Mouse (Mus musculus): ENCODE results near the gene Cyp27b1.
"Not testable (repeated sequence)": the region's sequence is repeated elsewhere in the genome, so short reads cannot be mapped to it uniquely, and the experiment has no call there.

Gene Cyp27b1

DNA sequence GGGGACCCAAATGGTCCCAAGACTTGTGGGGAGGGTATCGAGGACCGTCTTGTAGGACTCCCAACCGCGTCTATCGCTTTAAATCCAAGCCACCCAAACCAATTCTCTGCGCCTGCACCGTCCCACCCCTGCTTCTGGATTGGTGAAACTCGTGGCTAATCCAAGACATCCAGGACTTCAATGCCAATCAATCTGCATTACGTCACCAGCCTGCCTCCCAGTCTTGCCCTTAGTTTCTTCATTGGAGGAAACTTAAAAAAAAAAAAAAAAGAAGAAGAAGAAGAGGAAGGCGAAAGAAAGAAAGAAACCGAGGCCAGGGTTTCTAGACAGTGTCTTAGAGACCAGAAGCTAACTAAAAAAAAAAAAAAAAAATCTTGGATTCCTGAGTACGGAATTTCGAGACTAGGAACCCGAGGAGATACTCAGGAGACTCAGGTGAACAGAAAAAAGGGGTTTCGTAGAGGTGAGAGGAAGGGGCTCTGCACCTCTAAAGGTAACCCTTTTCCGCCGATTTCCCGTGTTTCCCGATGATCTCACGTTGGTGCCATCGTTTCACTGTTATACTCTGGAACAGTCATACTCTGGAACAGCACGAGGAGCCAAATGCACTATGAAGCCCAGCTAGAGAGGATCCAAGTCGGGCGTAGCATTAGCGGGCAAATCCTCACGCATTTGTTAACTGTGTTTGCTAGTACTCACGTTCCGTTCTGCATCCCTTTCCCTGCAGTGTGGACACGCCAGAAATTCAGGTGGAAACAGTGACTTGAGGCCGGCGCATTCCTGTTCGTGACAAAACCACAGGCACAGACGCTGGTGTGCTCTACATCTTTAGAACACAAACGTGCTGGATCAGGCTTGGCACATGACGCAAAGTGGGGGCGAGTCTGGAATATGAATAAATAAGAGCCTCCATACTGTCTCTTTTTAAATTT, 22.4 kb downstream of the Cyp27b1 start, which contains the start of gene Tspan31:
Tspan31 (minus strand) TSS at position 75 of the 932 bp plus-strand sequence.
- no peak for TF ChIP-seq NANOG (IDR thresholded peaks at IDR 0.05; ENCODE audit: borderline replicate concordance, low read length)
- TF ChIP-seq POU5F1 (IDR thresholded peaks at IDR 0.05; ENCODE audit: borderline replicate concordance, low read length), result no peak
- TF ChIP-seq CTCF (conservative IDR thresholded peaks at IDR 0.05; ENCODE audit: low read length), result no peak
- peaks cover 8% of the 10 kb centered on the region for H3K27me3 ChIP-seq (ENCODE audit: insufficient read depth, low read length)

DNA sequence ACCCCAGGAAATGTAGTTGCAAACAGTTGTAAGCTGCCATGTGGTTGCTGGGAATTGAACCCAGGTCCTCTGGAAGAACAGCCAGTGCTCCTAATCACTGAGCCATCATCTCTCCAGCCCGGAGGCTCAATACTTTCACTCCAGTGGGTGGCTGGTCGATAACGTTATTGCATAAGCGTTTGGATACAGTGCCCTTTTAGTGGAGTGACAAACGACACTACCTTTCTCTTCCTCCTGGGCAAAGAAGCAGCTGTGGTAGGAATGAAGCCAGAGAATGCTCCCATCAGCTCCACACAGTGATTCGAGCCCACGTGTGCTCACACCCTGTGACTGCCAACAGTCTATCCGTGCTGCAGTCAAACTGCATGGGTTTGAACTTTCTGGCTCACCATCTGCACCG, 23.2 kb downstream of the Cyp27b1 start:
- Histone ChIP-seq H3K4me1 (replicated peaks; ENCODE audit: low read depth, low read length) (peaks cover 56% of the 10 kb centered on the region), H3K36me3 (ENCODE audit: insufficient read depth, low read length) (peaks cover 31% of the 10 kb centered on the region), H3K27me3 (ENCODE audit: insufficient read depth, low read length) (peaks cover 15% of the 10 kb centered on the region), H3K4me3 (replicated peaks; ENCODE audit: low read length) (peak overlapping the region; percentile 88), H3K9me3 (ENCODE audit: low read length) (no peaks in the 10 kb centered on the region)
- TF ChIP-seq CTCF (conservative IDR thresholded peaks at IDR 0.05; ENCODE audit: low read length) (no peak), POU5F1 (IDR thresholded peaks at IDR 0.05; ENCODE audit: borderline replicate concordance, low read length) (no peak), NANOG (IDR thresholded peaks at IDR 0.05; ENCODE audit: borderline replicate concordance, low read length) (no peak)

More for the DNA sequence above, 22.4 kb downstream of the Cyp27b1 start, which contains the start of gene Tspan31:
- peaks cover 38% of the 10 kb centered on the region for H3K36me3 ChIP-seq (ENCODE audit: insufficient read depth, low read length)
- H3K4me3 ChIP-seq (replicated peaks; ENCODE audit: low read length), result peak within 1 kb of the TSS; percentile 88
- peaks cover 61% of the 10 kb centered on the region for H3K4me1 ChIP-seq (replicated peaks; ENCODE audit: low read depth, low read length)
- H3K9me3 ChIP-seq (ENCODE audit: low read length), result no peaks in the 10 kb centered on the region

DNA sequence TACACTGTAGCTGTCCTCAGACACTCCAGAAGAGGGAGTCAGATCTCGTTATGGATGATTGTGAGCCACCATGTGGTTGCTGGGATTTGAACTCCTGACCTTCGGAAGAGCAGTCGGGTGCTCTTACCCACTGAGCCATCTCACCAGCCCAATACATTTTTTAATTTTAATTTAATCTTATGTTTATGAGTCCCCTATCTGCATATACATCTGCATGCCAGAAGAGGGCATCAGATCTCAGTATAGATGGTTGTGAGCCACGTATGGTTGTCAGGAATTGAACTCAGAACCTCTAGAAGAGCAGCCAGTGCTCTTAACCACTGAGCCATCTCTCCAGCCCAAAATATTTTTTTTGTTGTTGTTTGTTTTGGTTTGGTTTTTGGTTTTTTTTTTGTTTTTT, 24.2 kb downstream of the Cyp27b1 start:
- peaks cover 48% of the 10 kb centered on the region for H3K4me1 ChIP-seq (replicated peaks; ENCODE audit: low read depth, low read length)
- not testable (repeated sequence) for H3K4me3 ChIP-seq (replicated peaks; ENCODE audit: low read length); H3K9me3 ChIP-seq (ENCODE audit: low read length)
- H3K27me3 ChIP-seq (ENCODE audit: insufficient read depth, low read length), result peaks cover 25% of the 10 kb centered on the region
- H3K36me3 ChIP-seq (ENCODE audit: insufficient read depth, low read length), result peaks cover 20% of the 10 kb centered on the region

DNA sequence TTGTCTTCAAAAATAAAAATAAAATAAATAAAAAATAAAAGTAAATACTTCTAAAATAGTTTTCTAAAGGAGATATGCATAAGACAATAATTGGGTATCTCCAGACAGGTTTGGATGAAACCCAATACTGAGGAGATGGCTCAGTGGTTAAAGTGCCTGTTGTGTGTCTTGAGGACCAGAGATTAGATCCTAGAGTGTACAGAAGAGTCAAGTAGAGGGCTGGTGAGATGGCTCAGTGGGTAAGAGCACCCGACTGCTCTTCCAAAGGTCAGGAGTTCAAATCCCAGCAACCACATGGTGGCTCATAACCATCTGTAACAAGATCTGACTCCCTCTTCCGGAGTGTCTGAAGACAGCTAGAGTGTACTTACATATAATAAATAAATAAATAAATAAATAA, 24.9 kb downstream of the Cyp27b1 start:
- H3K27me3 ChIP-seq (ENCODE audit: insufficient read depth, low read length), result peaks cover 32% of the 10 kb centered on the region
- H3K36me3 ChIP-seq (ENCODE audit: insufficient read depth, low read length), result peaks cover 13% of the 10 kb centered on the region
- not testable (repeated sequence) for H3K4me3 ChIP-seq (replicated peaks; ENCODE audit: low read length); H3K9me3 ChIP-seq (ENCODE audit: low read length)
- H3K4me1 ChIP-seq (replicated peaks; ENCODE audit: low read depth, low read length), result peaks cover 48% of the 10 kb centered on the region

DNA sequence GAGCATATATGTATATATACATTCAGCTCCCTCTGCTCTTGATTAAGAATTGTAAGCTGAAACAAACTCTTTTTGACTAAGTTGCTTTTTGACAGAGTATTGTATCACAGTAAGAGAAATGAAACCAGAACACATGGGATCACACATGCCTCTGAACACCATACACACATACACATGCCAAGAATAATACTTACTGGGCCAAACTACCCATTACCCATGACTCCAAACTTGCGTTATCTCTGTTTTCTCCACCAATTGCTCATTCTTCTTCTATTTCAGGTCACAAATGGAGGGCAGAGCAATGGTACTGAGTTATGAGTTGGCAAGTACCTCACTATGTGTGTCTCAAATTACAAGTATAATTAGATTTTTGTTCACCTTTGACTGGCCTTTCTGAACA, 25.9 kb downstream of the Cyp27b1 start:
- Histone ChIP-seq H3K4me1 (replicated peaks; ENCODE audit: low read depth, low read length) (peaks cover 45% of the 10 kb centered on the region), H3K9me3 (ENCODE audit: low read length) (no peaks in the 10 kb centered on the region), H3K4me3 (replicated peaks; ENCODE audit: low read length) (no peak overlapping the region), H3K27me3 (ENCODE audit: insufficient read depth, low read length) (peaks cover 40% of the 10 kb centered on the region), H3K36me3 (ENCODE audit: insufficient read depth, low read length) (peaks cover 3% of the 10 kb centered on the region)
- TF ChIP-seq NANOG (IDR thresholded peaks at IDR 0.05; ENCODE audit: borderline replicate concordance, low read length) (no peak), POU5F1 (IDR thresholded peaks at IDR 0.05; ENCODE audit: borderline replicate concordance, low read length) (no peak)

DNA sequence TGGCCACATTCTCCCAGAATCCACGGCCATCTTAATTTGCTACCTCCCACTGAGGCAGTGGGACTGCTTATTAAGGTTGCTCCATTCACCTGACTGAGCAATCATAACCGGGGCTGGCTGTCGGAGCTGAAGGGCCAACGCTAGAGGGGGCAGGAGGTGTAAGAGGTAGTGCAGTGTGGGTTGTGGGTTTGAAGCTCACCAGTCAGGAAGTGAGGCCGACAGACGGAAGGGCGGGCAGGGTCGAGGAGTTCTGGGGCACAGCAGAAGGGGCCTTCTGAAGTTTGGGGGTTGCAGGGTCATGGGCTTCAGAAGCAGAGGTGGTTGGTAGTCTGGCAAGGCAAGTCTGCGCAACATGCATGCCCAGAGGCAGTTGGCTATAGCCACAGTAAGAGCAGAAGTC, 27.0 kb downstream of the Cyp27b1 start, which contains the start of gene Agap2:
Agap2 (plus strand) TSS at position 205 of the 400 bp plus-strand sequence.
- Histone ChIP-seq H3K4me3 (replicated peaks; ENCODE audit: low read length) (no peak within 1 kb of the TSS), H3K4me1 (replicated peaks; ENCODE audit: low read depth, low read length) (peaks cover 42% of the 10 kb centered on the region), H3K9me3 (ENCODE audit: low read length) (no peaks in the 10 kb centered on the region), H3K27me3 (ENCODE audit: insufficient read depth, low read length) (peaks cover 51% of the 10 kb centered on the region), H3K36me3 (ENCODE audit: insufficient read depth, low read length) (no peaks in the 10 kb centered on the region)
- no peak for TF ChIP-seq POU5F1 (IDR thresholded peaks at IDR 0.05; ENCODE audit: borderline replicate concordance, low read length)
- TF ChIP-seq CTCF (conservative IDR thresholded peaks at IDR 0.05; ENCODE audit: low read length), result no peak
- no peak for TF ChIP-seq NANOG (IDR thresholded peaks at IDR 0.05; ENCODE audit: borderline replicate concordance, low read length)

DNA sequence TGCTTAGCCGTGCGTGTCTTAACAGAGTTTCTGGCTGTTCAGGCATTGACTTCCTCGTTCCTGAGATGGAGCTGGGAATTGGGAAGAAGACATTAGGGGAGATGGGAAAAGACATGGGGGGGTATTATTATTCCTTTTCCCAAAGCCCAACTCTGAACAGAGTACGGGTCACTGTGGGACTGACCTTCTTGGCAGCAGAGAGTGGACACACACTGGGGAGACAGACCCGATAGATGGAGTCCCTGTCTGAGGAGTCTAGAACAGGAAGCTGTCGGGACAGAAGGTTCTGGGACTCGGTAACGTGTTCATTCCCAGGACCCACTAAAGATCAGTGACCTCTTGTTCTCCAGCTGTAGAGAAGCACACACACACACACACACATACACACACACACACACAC, 27.6 kb downstream of the Cyp27b1 start:
- H3K9me3 ChIP-seq (ENCODE audit: low read length), result no peaks in the 10 kb centered on the region

DNA sequence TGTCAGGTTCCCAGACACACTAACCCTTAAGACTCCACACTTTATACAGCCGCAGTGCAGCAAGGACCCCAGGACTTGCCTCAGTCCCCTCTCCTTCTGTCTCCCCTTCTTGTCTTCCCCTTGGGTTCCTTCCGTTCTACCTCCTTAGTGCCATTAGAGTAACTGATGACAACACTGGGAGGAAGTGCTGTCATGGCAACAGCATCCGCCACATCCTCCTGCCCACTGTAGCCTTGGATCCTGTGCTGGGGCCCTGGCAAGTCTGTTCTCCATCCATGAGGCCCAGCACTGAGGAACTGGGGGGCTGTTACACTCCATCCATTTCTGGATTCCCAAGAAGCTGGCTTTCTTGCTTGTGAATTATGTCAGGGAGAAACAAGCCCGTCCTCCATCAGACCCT, 28.0 kb downstream of the Cyp27b1 start:
- peaks cover 61% of the 10 kb centered on the region for H3K27me3 ChIP-seq (ENCODE audit: insufficient read depth, low read length)

More for the DNA sequence above, 27.6 kb downstream of the Cyp27b1 start:
- peaks cover 45% of the 10 kb centered on the region for H3K4me1 ChIP-seq (replicated peaks; ENCODE audit: low read depth, low read length)
- no peak for TF ChIP-seq NANOG (IDR thresholded peaks at IDR 0.05; ENCODE audit: borderline replicate concordance, low read length)
- TF ChIP-seq CTCF (conservative IDR thresholded peaks at IDR 0.05; ENCODE audit: low read length), result no peak
- no peak for TF ChIP-seq POU5F1 (IDR thresholded peaks at IDR 0.05; ENCODE audit: borderline replicate concordance, low read length)
- peaks cover 57% of the 10 kb centered on the region for H3K27me3 ChIP-seq (ENCODE audit: insufficient read depth, low read length)
- H3K36me3 ChIP-seq (ENCODE audit: insufficient read depth, low read length), result no peaks in the 10 kb centered on the region
- H3K4me3 ChIP-seq (replicated peaks; ENCODE audit: low read length), result no peak overlapping the region

DNA sequence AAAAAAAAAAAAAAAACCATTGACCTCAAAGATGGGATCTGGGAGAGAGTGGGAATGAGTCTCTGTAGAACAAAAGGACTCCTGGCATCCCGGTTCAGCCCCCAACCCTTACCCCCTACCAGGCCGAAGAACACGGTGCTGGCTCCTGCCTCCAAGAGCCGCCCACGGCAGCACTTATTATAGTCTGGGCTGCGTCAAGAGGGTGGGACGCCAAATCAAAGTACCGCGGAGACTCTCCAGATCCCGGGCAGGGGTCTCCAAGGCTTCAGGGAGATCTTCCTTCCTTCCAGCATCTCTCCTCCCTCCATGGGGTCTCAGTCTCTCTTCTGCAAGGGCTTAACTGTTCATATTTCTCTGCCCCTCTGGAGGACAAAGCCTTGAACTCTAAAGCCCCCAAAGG, 29.5 kb downstream of the Cyp27b1 start:
- peak overlapping the region; percentile 13; the same call in 1 of the 2 replicates for H3K4me3 ChIP-seq (replicated peaks; ENCODE audit: low read length)
- H3K27me3 ChIP-seq (ENCODE audit: insufficient read depth, low read length), result peaks cover 76% of the 10 kb centered on the region
- TF ChIP-seq NANOG (IDR thresholded peaks at IDR 0.05; ENCODE audit: borderline replicate concordance, low read length), result no peak
- no peak for TF ChIP-seq POU5F1 (IDR thresholded peaks at IDR 0.05; ENCODE audit: borderline replicate concordance, low read length)
- TF ChIP-seq CTCF (conservative IDR thresholded peaks at IDR 0.05; ENCODE audit: low read length), result no peak
- no peaks in the 10 kb centered on the region for H3K36me3 ChIP-seq (ENCODE audit: insufficient read depth, low read length)
- peaks cover 52% of the 10 kb centered on the region for H3K4me1 ChIP-seq (replicated peaks; ENCODE audit: low read depth, low read length)
- H3K9me3 ChIP-seq (ENCODE audit: low read length), result no peaks in the 10 kb centered on the region

More for the DNA sequence above, 28.0 kb downstream of the Cyp27b1 start:
- TF ChIP-seq NANOG (IDR thresholded peaks at IDR 0.05; ENCODE audit: borderline replicate concordance, low read length) (no peak), POU5F1 (IDR thresholded peaks at IDR 0.05; ENCODE audit: borderline replicate concordance, low read length) (no peak), CTCF (conservative IDR thresholded peaks at IDR 0.05; ENCODE audit: low read length) (no peak)
- Histone ChIP-seq H3K4me1 (replicated peaks; ENCODE audit: low read depth, low read length) (peaks cover 45% of the 10 kb centered on the region), H3K4me3 (replicated peaks; ENCODE audit: low read length) (no peak overlapping the region), H3K9me3 (ENCODE audit: low read length) (no peaks in the 10 kb centered on the region), H3K36me3 (ENCODE audit: insufficient read depth, low read length) (no peaks in the 10 kb centered on the region)

Measured in E14TG2a.4 (cell line).